Mouse (Mus musculus): ENCODE measurements around the gene Myo16. TPM values are rescaled to one million over a fixed set of nuclear protein-coding genes. Genes with fewer than 3 reads are reported as not detected.

Gene Myo16
- total and polyA plus RNA-seq, 3 experiments: not detected

DNA sequence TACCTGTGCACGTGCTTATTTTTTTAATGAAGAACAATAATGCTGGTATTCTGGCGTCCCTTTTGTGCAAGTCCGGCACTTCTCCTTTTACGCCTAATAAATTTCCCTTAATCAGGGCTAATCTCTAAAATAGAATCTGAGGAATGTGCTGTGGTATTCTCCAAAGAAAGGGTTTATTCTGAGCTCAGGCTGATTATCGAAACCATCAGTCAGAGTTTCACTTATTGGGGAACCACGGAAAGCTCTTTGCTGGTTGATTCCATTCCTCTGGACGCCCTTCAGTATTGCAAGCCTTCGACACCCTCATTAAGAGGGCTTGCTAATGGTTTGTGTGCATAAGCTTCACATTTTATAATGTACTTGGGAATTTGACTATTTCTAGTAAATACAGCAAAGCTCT lies 475.0 kb downstream of the Myo16 start:
- no peak overlapping the region for H3K9ac ChIP-seq (ENCODE audit: control insufficient read depth, low read depth, low read length, poor library complexity, severe bottlenecking)
- H3K4me1 ChIP-seq (ENCODE audit: control insufficient read depth in 1 of 2, insufficient read depth in 2 of 2, low read length in 2 of 2): no peaks in the 10 kb centered on the region
- no peaks in the 10 kb centered on the region for H3K36me3 ChIP-seq (ENCODE audit: control insufficient read depth in 1 of 2, insufficient read depth in 2 of 2, low read length in 2 of 2)
- H3K4me3 ChIP-seq (ENCODE audit: control insufficient read depth in 1 of 2, insufficient read depth in 1 of 2, low read depth in 2 of 2, low read length in 2 of 2): no peak overlapping the region
- H3K27me3 ChIP-seq (ENCODE audit: control insufficient read depth in 1 of 2, insufficient read depth in 2 of 2, low read length in 2 of 2): no peaks in the 10 kb centered on the region; a peak in 1 of 4 replicates
- H3K9me3 ChIP-seq (replicated peaks; ENCODE audit: insufficient read depth, low read length): no peaks in the 10 kb centered on the region
- H3K27ac ChIP-seq (ENCODE audit: control insufficient read depth, low read depth, low read length): no peak overlapping the region
- no peaks in the 10 kb centered on the region for H3K79me2 ChIP-seq (ENCODE audit: control insufficient read depth, insufficient read depth, low read length, poor library complexity)
- no peak for TF ChIP-seq SIN3A (IDR thresholded peaks at IDR 0.05; ENCODE audit: low read length)
- TF ChIP-seq MYB (IDR thresholded peaks at IDR 0.05; ENCODE audit: low read depth, low read length): no peak
- no peak for TF ChIP-seq ZMIZ1 (IDR thresholded peaks at IDR 0.05; ENCODE audit: low read depth, low read length)
- TF ChIP-seq ZC3H11A (IDR thresholded peaks at IDR 0.05; ENCODE audit: low read depth, low read length): no peak
- TF ChIP-seq EP300 (IDR thresholded peaks at IDR 0.05; ENCODE audit: low read depth in 1 of 2, low read length in 2 of 2): no peak
- no peak for TF ChIP-seq TAL1 (IDR thresholded peaks at IDR 0.05; ENCODE audit: low read length)
- no peak for DNase-seq (ENCODE audit: low read depth, low spot score)

- no peaks in the 10 kb centered on the region for H3K9me3 ChIP-seq (replicated peaks; ENCODE audit: insufficient read depth, low read length)
- no peaks in the 10 kb centered on the region for H3K36me3 ChIP-seq (ENCODE audit: control insufficient read depth in 1 of 2, insufficient read depth in 2 of 2, low read length in 2 of 2)
- TF ChIP-seq CTCF (IDR thresholded peaks at IDR 0.05 in 2 of 3, conservative IDR thresholded peaks at IDR 0.05 in 1 of 3; ENCODE audit: control insufficient read depth in 1 of 3, insufficient read depth in 1 of 3, low read depth in 2 of 3, low read length in 3 of 3, poor library complexity in 1 of 3, severe bottlenecking in 1 of 3) (no peak), MAZ (IDR thresholded peaks at IDR 0.05; ENCODE audit: low read depth, low read length) (no peak), MYB (IDR thresholded peaks at IDR 0.05; ENCODE audit: low read depth, low read length) (no peak), RAD21 (IDR thresholded peaks at IDR 0.05; ENCODE audit: low read depth, low read length) (no peak), MYC (IDR thresholded peaks at IDR 0.05; ENCODE audit: low read depth, low read length) (no peak), UBTF (IDR thresholded peaks at IDR 0.05; ENCODE audit: borderline replicate concordance, insufficient read depth, low read depth, low read length) (no peak), CHD2 (IDR thresholded peaks at IDR 0.05; ENCODE audit: low read length) (no peak), ELF1 (IDR thresholded peaks at IDR 0.05; ENCODE audit: low read depth, low read length) (no peak), KAT2A (conservative IDR thresholded peaks at IDR 0.05; ENCODE audit: low read depth, low read length) (no peak), NELFE (IDR thresholded peaks at IDR 0.05; ENCODE audit: low read depth, low read length) (no peak), ZKSCAN1 (IDR thresholded peaks at IDR 0.05; ENCODE audit: low read depth, low read length) (no peak), E2F4 (IDR thresholded peaks at IDR 0.05; ENCODE audit: borderline replicate concordance, low read depth, low read length) (no peak), POLR2AphosphoS2 (IDR thresholded peaks at IDR 0.05; ENCODE audit: low read length) (no peak), MAX (IDR thresholded peaks at IDR 0.05; ENCODE audit: low read length) (no peak), CHD1 (IDR thresholded peaks at IDR 0.05; ENCODE audit: low read depth, low read length) (no peak), TBP (IDR thresholded peaks at IDR 0.05; ENCODE audit: low read depth, low read length) (no peak), SMC3 (IDR thresholded peaks at IDR 0.05; ENCODE audit: low read depth, low read length) (no peak), RCOR1 (IDR thresholded peaks at IDR 0.05; ENCODE audit: low read depth, low read length) (no peak)
- no peak overlapping the region for H3K27ac ChIP-seq (ENCODE audit: control insufficient read depth, low read depth, low read length)
- no peaks in the 10 kb centered on the region for H3K4me1 ChIP-seq (ENCODE audit: control insufficient read depth in 1 of 2, insufficient read depth in 2 of 2, low read length in 2 of 2)
- no peaks in the 10 kb centered on the region for H3K79me2 ChIP-seq (ENCODE audit: control insufficient read depth, insufficient read depth, low read length, poor library complexity)
- H3K27me3 ChIP-seq (ENCODE audit: control insufficient read depth in 1 of 2, insufficient read depth in 2 of 2, low read length in 2 of 2): no peaks in the 10 kb centered on the region; a peak in 1 of 4 replicates
- no peak for DNase-seq (ENCODE audit: low read depth, low spot score)
- no peak overlapping the region for H3K4me3 ChIP-seq (ENCODE audit: control insufficient read depth in 1 of 2, insufficient read depth in 1 of 2, low read depth in 2 of 2, low read length in 2 of 2)
- no peak overlapping the region for H3K9ac ChIP-seq (ENCODE audit: control insufficient read depth, low read depth, low read length, poor library complexity, severe bottlenecking)
Measured at GRCm38 (mm10) chr8:10629862-10630261, 476.2 kb downstream of the Myo16 start.
